In the genomic region with DNA sequence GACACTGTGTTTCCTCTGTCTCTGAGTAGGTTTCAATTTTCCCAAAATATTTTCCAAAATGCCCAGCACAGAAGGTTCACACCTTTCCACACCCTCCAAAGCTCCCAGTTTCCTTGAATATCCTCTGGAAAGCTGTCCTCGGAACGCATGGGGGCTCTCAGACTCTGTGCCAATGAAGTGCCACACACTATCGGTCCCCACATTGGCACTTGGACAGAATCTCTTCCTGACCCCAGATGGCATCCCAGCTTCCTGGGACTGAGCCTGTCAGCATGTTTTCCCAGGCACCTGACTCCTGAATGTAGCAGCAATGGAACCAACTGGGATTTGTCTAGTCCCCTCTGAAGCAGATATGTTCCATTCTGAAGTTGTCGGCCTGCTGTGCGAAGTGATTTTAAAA, we compare ENCODE assay signal across 24 mouse cellular contexts. TPM values are rescaled to one million over a fixed set of nuclear protein-coding genes. Genes with fewer than 3 reads are reported as not detected.
DNase-seq lines count a peak whose midpoint lies in the region; ATAC-seq lines count a peak whose summit lies in the region.
"Had no signal": no experiment of that assay in that cellular context is flagged by ENCODE, and none has a peak within 500 bp of the region (broad histone marks: within the 10 kb centered on the region; RNA-seq: fewer than 3 reads in every experiment).

No protein-coding gene starts in this region.

- H3K27me3 ChIP-seq in heart, embryonic 11.5 days (ENCODE audit: control insufficient read depth, insufficient read depth, low read length) = peaks cover 8% of the 10 kb centered on the region
- no peaks in the 10 kb centered on the region for H3K27me3 ChIP-seq in liver, embryonic 11.5 days (replicated peaks; ENCODE audit: control insufficient read depth, insufficient read depth, low read length)
- H3K27me3 ChIP-seq: hindbrain, embryonic 15.5 days; intestine, embryonic 15.5 days had no signal

- intact Hi-C loops in heart, postnatal 10 days (cut with DNase I) = no loop called here

- H3K4me2 ChIP-seq in heart, embryonic 11.5 days = no peak overlapping the region
- no peak overlapping the region for H3K4me2 ChIP-seq in liver, embryonic 11.5 days
- H3K4me2 ChIP-seq: heart, embryonic 13.5 days; hindbrain, embryonic 15.5 days; intestine, embryonic 15.5 days; limb, embryonic 12.5 days; liver, embryonic 12.5 days; midbrain, embryonic 12.5 days had no signal

- no peaks in the 10 kb centered on the region for H3K36me3 ChIP-seq in heart, embryonic 11.5 days (ENCODE audit: control insufficient read depth, insufficient read depth, low read length)
- no peaks in the 10 kb centered on the region for H3K36me3 ChIP-seq in liver, embryonic 11.5 days (ENCODE audit: control insufficient read depth, insufficient read depth, low read length)
- H3K36me3 ChIP-seq: embryonic facial prominence, embryonic 10.5 days; heart, embryonic 13.5 days; hindbrain, embryonic 15.5 days; intestine, embryonic 15.5 days; limb, embryonic 12.5 days; liver, embryonic 12.5 days; midbrain, embryonic 12.5 days had no signal

- no peak overlapping the region for H3K9ac ChIP-seq in heart, embryonic 11.5 days (ENCODE audit: low read depth, low read length)
- no peak overlapping the region for H3K9ac ChIP-seq in liver, embryonic 11.5 days (ENCODE audit: low read depth, low read length)
- H3K9ac ChIP-seq: heart, embryonic 13.5 days; hindbrain, embryonic 15.5 days; intestine, embryonic 15.5 days; limb, embryonic 12.5 days; liver, embryonic 12.5 days; midbrain, embryonic 12.5 days had no signal

- DNase-seq in heart, postnatal 10 days = peak; percentile 24 to 30
- DNase-seq in brain, adult 2 months (ENCODE audit: low read depth, low spot score) = peak; percentile 89
- peak; percentile 81 for DNase-seq in cerebellum, adult 11-12 months
- peak; percentile 89 to 91 for DNase-seq in cerebellum, postnatal 10 days
- DNase-seq in adrenal gland, adult 18-20 months (ENCODE audit: low spot score in 2 of 2) = no peak
- no peak for DNase-seq in liver, embryonic 11.5 days (ENCODE audit: low spot score)
- DNase-seq: adrenal gland, postnatal 25 days; gastrocnemius, adult 2 months; heart, postnatal 36 days; kidney, adult 8-10 months; kidney, postnatal 10 days; lung, adult 18-20 months; lung, postnatal 10 days; right cerebral cortex, postnatal 14 days had no signal

- H3K4me3 ChIP-seq in heart, embryonic 11.5 days (ENCODE audit: low read depth, low read length) = no peak overlapping the region
- no peak overlapping the region for H3K4me3 ChIP-seq in liver, embryonic 11.5 days (ENCODE audit: low read depth, low read length)
- H3K4me3 ChIP-seq: embryonic facial prominence, embryonic 10.5 days; gastrocnemius, adult 2 months; heart, embryonic 13.5 days; hindbrain, embryonic 15.5 days; intestine, embryonic 15.5 days; limb, embryonic 12.5 days; liver, embryonic 12.5 days; midbrain, embryonic 12.5 days had no signal

- 80% methylated on average over 5 of the region's 5 CpGs for WGBS in heart, embryonic 11.5 days (ENCODE audit: insufficient replicate concordance)
- WGBS in liver, embryonic 11.5 days = 90% methylated on average over 5 of the region's 5 CpGs

- no peak for ATAC-seq in heart, embryonic 11.5 days (replicated peaks; ENCODE audit: insufficient number of reproducible peaks, low FRiP score, low TSS enrichment)
- ATAC-seq in liver, embryonic 11.5 days (replicated peaks; ENCODE audit: low FRiP score) = no peak
- ATAC-seq: CD4-positive, CD25-positive, alpha-beta regulatory T cell, adult 4 months; intestine, embryonic 15.5 days; liver, embryonic 12.5 days had no signal

- no peaks in the 10 kb centered on the region for H3K4me1 ChIP-seq in heart, embryonic 11.5 days (ENCODE audit: control insufficient read depth, insufficient read depth, low read length)
- H3K4me1 ChIP-seq in liver, embryonic 11.5 days (replicated peaks; ENCODE audit: control insufficient read depth, insufficient read depth, low read length) = no peaks in the 10 kb centered on the region
- H3K4me1 ChIP-seq: embryonic facial prominence, embryonic 10.5 days; heart, embryonic 13.5 days; hindbrain, embryonic 15.5 days; intestine, embryonic 15.5 days; limb, embryonic 12.5 days; liver, embryonic 12.5 days; midbrain, embryonic 12.5 days had no signal

- H3K9me3 ChIP-seq in heart, embryonic 11.5 days (replicated peaks; ENCODE audit: control insufficient read depth, low read length) = no peaks in the 10 kb centered on the region
- no peaks in the 10 kb centered on the region for H3K9me3 ChIP-seq in liver, embryonic 11.5 days (ENCODE audit: control insufficient read depth, low read length)
- H3K9me3 ChIP-seq: embryonic facial prominence, embryonic 10.5 days; heart, embryonic 13.5 days; hindbrain, embryonic 15.5 days; intestine, embryonic 15.5 days; limb, embryonic 12.5 days; liver, embryonic 12.5 days; midbrain, embryonic 12.5 days had no signal

- H3K27ac ChIP-seq in heart, embryonic 11.5 days (ENCODE audit: low read depth, low read length) = no peak overlapping the region
- H3K27ac ChIP-seq in liver, embryonic 11.5 days (ENCODE audit: low read depth, low read length) = no peak overlapping the region
- H3K27ac ChIP-seq: embryonic facial prominence, embryonic 10.5 days; gastrocnemius, adult 2 months; heart, embryonic 13.5 days; hindbrain, embryonic 15.5 days; intestine, embryonic 15.5 days; limb, embryonic 12.5 days; liver, embryonic 12.5 days; midbrain, embryonic 12.5 days had no signal

RNA-seq across cellular contexts. Expression of a gene that starts 20.8 kb away (rescaled TPM):
- total RNA-seq in heart, postnatal 10 days (2021) = 1 to 10 TPM in 1 of 2 experiments, under 1 TPM in 1; 0.89 to 2.5 TPM
- polyA plus RNA-seq in heart, embryonic 11.5 days (2014; fragmentation: Nextera tagmentation; extraction: Ambion mirVana) = 0.08 and 0.31 TPM in 2 replicates
- 1 to 10 TPM in 1 of 2 experiments, under 1 TPM in 1; 0.83 to 2.2 TPM for total RNA-seq in adrenal gland, adult 18-20 months (2021)
- polyA plus RNA-seq in liver, embryonic 11.5 days (2014; fragmentation: Nextera tagmentation; extraction: Ambion mirVana) = 0.15 and 0.40 TPM in 2 replicates
- total RNA-seq: granulocyte monocyte progenitor cell, adult 5-6 weeks had no signal
- polyA plus RNA-seq: CD4-positive, CD25-positive, alpha-beta regulatory T cell, adult 4 months had no signal

Comparison
In these comparisons a context has a peak if more than half of its experiments do, and no peak if none do; other contexts are left out.
1. DNase-seq: peak in heart, postnatal 10 days (2 of 2), brain, adult 2 months (single experiment), cerebellum, adult 11-12 months (single experiment) and cerebellum, postnatal 10 days (2 of 2); none in adrenal gland, adult 18-20 months (0 of 2) and liver, embryonic 11.5 days (single experiment).